Mouse (Mus musculus) liver, adult (tissue): Measurements from ENCODE around the gene Pdhx.

Experiments used
- GATA4 ChIP-seq: IDR thresholded peaks from 2 replicates; pipeline ENCODE4 v1.6.1; 2014; ENCODE audit warnings: mild to moderate bottlenecking, low read length; ENCODE audit not compliant: insufficient replicate concordance

Pdhx gene

GRCm38 (mm10) chr2:103069752-103070405 is 3.4 kb downstream of the Pdhx start:
- TF ChIP-seq GATA4, result no peak

- TF ChIP-seq GATA4, result no peak
These were observed 4.7 kb downstream of the Pdhx start for GRCm38 (mm10) chr2:103068602-103069001.

DNA sequence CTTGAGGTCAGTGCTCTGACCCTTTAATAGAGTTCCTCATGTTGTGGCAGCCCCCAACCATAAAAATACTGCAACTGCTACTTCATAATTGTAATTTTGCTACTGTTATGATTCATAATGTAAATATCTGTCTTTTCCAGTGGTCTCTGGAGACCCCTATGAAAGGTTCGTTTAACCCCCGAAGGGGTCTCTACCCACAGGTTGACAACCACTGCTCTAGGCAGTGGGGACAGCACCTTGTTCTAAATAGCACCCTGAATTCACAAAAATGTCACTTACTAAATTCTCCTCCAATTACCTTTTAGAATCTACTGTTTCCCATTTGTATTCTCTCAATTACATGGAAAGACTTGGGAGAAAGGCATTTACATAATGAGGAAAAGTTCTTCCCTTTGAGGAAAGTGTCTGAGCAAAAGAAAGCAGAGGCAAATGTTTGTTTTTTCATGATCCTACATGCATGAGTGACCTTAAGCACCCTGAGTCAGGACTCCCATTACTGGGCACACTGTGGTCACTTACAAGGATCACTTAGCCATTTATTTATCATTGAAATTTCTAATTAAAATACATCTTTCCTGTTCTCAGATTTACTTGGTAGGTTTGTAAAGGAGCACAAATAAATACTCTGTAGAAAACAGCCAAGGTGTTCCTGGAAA is 5.6 kb downstream of the Pdhx start:
- TF ChIP-seq GATA4, result no peak

GRCm38 (mm10) chr2:103066683-103067551 is 6.4 kb downstream of the Pdhx start:
- no peak for TF ChIP-seq GATA4

DNA sequence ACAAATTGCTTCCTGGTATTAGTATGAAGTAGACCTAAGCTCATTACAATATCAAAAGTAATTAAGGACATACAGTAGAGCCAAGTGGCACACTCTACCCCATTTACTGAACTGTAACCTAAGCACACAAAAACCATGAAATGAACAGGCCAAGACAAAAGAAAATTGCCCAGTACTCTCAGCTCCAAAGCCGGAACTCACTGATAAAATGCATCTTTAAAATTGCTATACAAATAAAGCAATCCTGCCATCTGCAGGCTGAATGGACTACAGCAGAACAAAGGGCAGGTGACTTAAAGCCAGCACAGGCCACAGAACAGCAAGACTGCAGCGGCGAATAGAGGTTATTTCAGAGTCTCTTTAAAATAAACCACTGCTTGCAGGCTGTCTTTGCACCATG is 10.4 kb downstream of the Pdhx start:
- TF ChIP-seq GATA4, result no peak

- no peak for TF ChIP-seq GATA4
These were observed 15.0 kb downstream of the Pdhx start for GRCm38 (mm10) chr2:103058266-103058665.

DNA sequence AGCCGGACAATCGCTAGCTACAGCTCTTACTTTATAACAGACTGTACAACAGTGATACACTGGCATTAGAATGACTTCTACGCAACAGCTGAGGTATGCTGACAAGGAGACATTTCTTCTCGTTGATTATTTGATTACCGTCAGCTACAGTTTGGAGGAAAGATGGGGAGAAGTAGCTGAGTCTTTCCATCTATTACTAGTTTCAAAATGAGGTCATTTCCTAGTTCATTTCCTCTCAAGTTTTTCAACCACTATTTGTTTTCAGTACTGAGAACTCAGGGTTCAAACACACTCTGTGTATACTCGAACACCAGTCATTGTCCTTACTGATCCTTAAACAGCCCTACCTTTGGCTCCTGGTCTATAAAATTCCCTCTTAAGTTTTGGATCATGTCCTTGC is 17.5 kb downstream of the Pdhx start:
- TF ChIP-seq GATA4, result no peak

- no peak for TF ChIP-seq GATA4
These were observed 21.1 kb downstream of the Pdhx start for GRCm38 (mm10) chr2:103051937-103052893.

DNA sequence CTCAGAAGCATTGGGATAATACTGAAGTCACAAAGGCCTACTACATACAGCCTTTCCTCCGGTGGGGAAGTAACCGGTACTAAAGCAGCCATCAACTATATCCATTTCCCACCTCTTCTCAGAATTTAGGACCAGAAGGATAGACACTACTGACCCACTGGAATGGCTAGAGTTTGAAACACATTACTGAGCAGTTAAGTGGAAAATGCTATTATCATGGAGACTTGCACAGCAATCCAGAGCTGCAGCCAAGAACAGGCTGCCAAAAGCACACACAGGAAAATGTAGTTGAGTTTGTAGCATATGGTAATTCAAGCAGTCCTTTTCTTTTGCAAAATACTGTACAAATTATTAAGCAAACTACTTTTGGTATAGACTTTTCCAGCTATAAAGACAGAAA is 28.0 kb downstream of the Pdhx start:
- TF ChIP-seq GATA4, result no peak

DNA sequence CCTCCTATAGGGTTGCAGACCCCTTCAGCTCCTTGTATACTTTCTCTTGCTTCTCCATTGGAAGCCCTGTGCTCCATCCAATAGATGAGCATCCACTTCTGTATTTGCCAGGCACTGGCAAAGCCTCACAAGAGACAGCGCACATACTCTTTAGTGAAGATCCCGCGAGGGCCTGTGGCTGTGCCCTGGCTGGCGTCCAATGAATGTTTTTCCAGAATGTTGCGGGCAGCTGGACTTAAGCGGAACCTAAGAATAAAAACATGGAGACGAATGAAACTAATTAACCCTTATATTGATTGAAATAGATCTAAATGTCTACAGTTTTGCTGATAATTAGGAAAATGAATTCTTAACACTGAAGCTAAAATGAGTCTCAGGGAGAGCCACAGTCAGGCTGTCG is 32.4 kb downstream of the Pdhx start:
- no peak for TF ChIP-seq GATA4

DNA sequence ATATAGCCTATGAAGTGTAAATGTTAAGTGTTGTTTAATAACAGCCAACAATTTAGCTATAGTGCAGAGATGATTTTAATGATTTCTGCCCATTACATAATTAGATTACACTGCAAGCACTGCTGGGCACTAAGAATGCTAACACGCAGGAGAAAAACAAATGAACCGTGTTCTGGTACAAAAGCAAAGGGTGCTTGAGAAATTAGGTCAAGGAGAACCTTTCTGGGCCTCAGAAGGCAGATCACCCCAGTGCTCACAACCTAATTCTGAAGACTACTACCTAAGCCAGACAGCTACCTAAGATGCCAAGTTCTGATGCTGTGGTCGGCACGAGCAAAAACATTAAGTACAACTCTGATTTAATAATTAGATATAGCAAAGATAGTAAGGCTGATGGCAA is 35.5 kb downstream of the Pdhx start:
- TF ChIP-seq GATA4, result no peak

DNA sequence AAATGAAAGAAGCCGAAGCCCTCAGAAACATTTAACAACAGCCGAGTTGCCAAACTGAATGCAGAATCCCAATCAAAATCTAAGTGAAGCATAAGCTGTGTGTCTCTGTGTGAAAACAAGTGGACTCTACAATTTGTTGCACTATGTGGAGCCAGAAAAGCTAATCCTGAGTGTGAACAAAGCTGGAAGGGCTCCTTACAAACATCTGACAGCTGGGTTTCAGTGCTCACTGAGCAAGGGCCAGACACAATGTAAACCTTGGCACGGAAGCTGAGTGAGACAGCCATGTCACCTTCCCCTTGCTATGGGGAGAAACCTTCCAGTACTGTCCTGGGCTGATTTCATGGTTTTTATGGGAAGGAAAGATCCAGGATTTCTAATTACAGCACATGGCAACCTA is 50.6 kb downstream of the Pdhx start:
- TF ChIP-seq GATA4, result no peak

- TF ChIP-seq GATA4, result no peak
These were observed 52.9 kb downstream of the Pdhx start for GRCm38 (mm10) chr2:103020191-103020987.
